Mouse (Mus musculus): Measurements from ENCODE around the gene Phlpp2.

DNA sequence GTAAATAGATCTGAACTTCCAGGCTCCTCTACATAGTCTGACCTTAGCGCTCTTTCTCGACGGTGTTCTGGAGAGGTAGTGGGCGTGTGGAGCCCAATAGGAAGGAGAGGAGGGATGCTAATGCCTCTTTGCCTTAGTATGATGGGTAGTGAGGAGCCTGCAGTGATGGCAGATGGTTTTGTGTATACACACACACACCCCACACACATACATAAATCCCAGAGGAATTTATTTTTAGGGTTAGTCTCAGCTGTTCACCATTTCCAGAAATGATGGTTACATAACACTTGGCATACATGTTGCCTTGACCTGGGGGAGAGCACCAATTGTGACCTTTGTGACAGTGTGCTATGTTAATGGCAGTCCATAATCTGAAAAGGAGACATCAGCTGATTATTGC is 2.8 kb upstream of the Phlpp2 start:
- TF ChIP-seq CTCF (IDR thresholded peaks at IDR 0.05) (no peak), EP300 (IDR thresholded peaks at IDR 0.05) (no peak)
